8 mouse cellular contexts compared by ENCODE assay signal in the genomic region with DNA sequence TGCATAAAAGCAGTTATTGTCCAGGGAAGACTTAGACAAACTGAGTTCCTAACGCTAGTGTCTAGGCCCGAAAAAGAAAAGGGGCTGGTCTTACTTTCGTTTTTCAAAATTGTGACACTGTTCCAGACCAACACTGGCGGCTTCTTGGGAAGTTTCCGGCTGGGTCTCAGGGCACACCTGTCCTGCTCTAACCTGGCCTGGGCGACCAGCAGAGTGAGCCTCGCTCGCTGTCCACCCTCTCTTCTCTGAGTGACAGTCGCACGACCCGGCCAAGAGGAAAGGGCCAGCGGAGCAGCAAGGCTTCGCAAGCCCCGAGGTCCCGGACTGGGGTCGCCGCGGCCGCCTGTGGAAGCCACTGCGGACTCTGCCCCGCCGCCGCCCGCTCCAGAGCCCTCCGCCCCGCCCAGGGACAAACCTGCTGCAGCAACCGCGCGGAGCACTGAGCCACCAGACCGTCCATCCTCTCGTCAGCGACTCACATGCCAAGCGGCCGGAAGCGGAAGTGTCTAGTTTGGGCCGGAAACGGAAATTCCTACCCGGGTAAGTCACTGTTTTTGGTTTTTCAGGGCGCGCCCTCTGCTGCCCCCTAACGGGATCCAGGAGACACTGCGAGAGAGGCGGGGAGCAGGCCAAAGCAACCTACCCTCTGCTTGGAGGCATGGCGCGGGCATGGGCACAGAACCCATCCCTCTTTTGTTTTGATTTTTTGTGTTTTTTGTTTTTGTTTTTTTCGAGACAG. TPM values are rescaled to one million over a fixed set of nuclear protein-coding genes. Genes with fewer than 3 reads are reported as not detected.
A peak's percentile ranks its signal among the peaks of the same experiment; 100 is the strongest.
DNase-seq lines count a peak whose midpoint lies in the region; ATAC-seq and TF ChIP-seq lines count a peak whose summit lies in the region.

A gene (minus strand): TSS at position 485 of the 739 bp plus-strand sequence.

- peak within 1 kb of the TSS; percentile 99 for H3K4me3 ChIP-seq in hindbrain, embryonic 10.5 days
- H3K4me3 ChIP-seq in lung, postnatal 0 days (ENCODE audit: low read depth, low read length) = peak within 1 kb of the TSS; percentile 88

- 2% methylated on average over 46 of the region's 46 CpGs for WGBS in hindbrain, embryonic 10.5 days
- 2% methylated on average over 46 of the region's 46 CpGs for WGBS in lung, postnatal 0 days

- H3K36me3 ChIP-seq in hindbrain, embryonic 10.5 days = peaks cover 41% of the 10 kb centered on the region
- H3K36me3 ChIP-seq in lung, postnatal 0 days (ENCODE audit: insufficient read depth, low read length) = no peaks in the 10 kb centered on the region

- H3K9ac ChIP-seq in lung, postnatal 0 days (replicated peaks; ENCODE audit: low read depth) = peak within 1 kb of the TSS; percentile 82

- peak; percentile 88 for TF ChIP-seq CTCF in lung, postnatal 0 days (IDR thresholded peaks at IDR 0.05)

- H3K9me3 ChIP-seq in hindbrain, embryonic 10.5 days = no peaks in the 10 kb centered on the region
- H3K9me3 ChIP-seq in lung, postnatal 0 days (ENCODE audit: low read length) = no peaks in the 10 kb centered on the region

- no peak for TF ChIP-seq EP300 in lung, postnatal 0 days (IDR thresholded peaks at IDR 0.05)

- no peaks in the 10 kb centered on the region for H3K27me3 ChIP-seq in hindbrain, embryonic 10.5 days (ENCODE audit: insufficient read depth, poor library complexity, severe bottlenecking)
- no peaks in the 10 kb centered on the region for H3K27me3 ChIP-seq in lung, postnatal 0 days (replicated peaks; ENCODE audit: insufficient read depth, low read length)

- ATAC-seq in frontal cortex, adult (ENCODE audit: low TSS enrichment) = peak; percentile 95
- ATAC-seq in lung, postnatal 0 days = peak; percentile 89

- H3K27ac ChIP-seq in hindbrain, embryonic 10.5 days = peak within 1 kb of the TSS; percentile 89
- H3K27ac ChIP-seq in lung, postnatal 0 days (ENCODE audit: low read length) = peak within 1 kb of the TSS; percentile 73

- H3K4me2 ChIP-seq in lung, postnatal 0 days (replicated peaks; ENCODE audit: low read depth, low read length) = peak within 1 kb of the TSS; percentile 76

- DNase-seq in MN1 (ENCODE audit: low spot score) = peak; percentile 99
- DNase-seq in cerebellum, adult 9-10 months = peak; percentile 93
- DNase-seq in hindbrain, embryonic 10.5 days (ENCODE audit: low spot score) = peak; percentile 95
- peak; percentile 91 for DNase-seq in layer of hippocampus, adult 9-11 months
- DNase-seq in lung, postnatal 0 days (ENCODE audit: low spot score) = peak; percentile 96
- DNase-seq in ovary, postnatal 14 days (ENCODE audit: low spot score) = peak; percentile 89
- peak; percentile 93 for DNase-seq in thymus, postnatal 14 days

- H3K4me1 ChIP-seq in hindbrain, embryonic 10.5 days (replicated peaks) = peaks cover 33% of the 10 kb centered on the region
- peaks cover 7% of the 10 kb centered on the region; the same call in 1 of the 2 replicates for H3K4me1 ChIP-seq in lung, postnatal 0 days (ENCODE audit: insufficient read depth, low read depth, low read length)

RNA-seq across cellular contexts. Expression of the gene that starts here (rescaled TPM):
- 76.4 and 105 TPM in 2 replicates for polyA plus RNA-seq in hindbrain, embryonic 10.5 days (2016; fragmentation: Nextera tagmentation; extraction: Ambion mirVana)
- 29.4 TPM in 2 replicates for polyA plus RNA-seq in lung, postnatal 0 days (2015; fragmentation: Nextera tagmentation; extraction: Ambion mirVana)

Comparison
In these comparisons a context has a peak if more than half of its experiments do, and no peak if none do; other contexts are left out.
1. Peak in every context shown above with its lines: DNase-seq, ATAC-seq, H3K4me3 ChIP-seq and H3K27ac ChIP-seq.